Mouse (Mus musculus) cerebellum, adult 2 months (tissue): Measurements from ENCODE around the gene Rora. TPM values are rescaled to one million over a fixed set of nuclear protein-coding genes. Genes with fewer than 3 reads are reported as not detected.
A peak's percentile ranks its signal among the peaks of the same experiment; 100 is the strongest.

Experiments
- DNase-seq, 2 experiments: peaks; one replicate each; pipeline ENCODE4 v3.0.0; 2021
- H3K27ac ChIP-seq: fragments of 200-500 bp; 2 replicates; pipeline ENCODE4 v1.5.1; 2012; ENCODE audit warnings: low read length, control low read depth, inconsistent platforms; ENCODE audit not compliant: insufficient read depth
- H3K27me3 ChIP-seq: fragments of 200-500 bp; 2 replicates; pipeline ENCODE4 v1.6.1; 2012; ENCODE audit warnings: inconsistent platforms, mild to moderate bottlenecking, low read length, moderate library complexity; ENCODE audit not compliant: control insufficient read depth, insufficient read depth
- H3K4me1 ChIP-seq: fragments of 200-500 bp; 2 replicates; pipeline ENCODE4 v1.6.1; 2011; ENCODE audit warnings: low read length; ENCODE audit not compliant: control insufficient read depth, insufficient read depth
- H3K4me3 ChIP-seq: fragments of 200-500 bp; replicated peaks from 2 replicates; pipeline ENCODE3; 2011; ENCODE audit warnings: mild to moderate bottlenecking, low read depth, low read length, control low read depth; ENCODE audit not compliant: insufficient read depth
- CTCF ChIP-seq: fragments of 200-500 bp; IDR thresholded peaks from 2 replicates; pipeline ENCODE4 v1.5.1; 2011; ENCODE audit warnings: low read depth, mild to moderate bottlenecking, control low read depth, low read length, moderate library complexity, borderline replicate concordance; ENCODE audit not compliant: insufficient read depth
- POLR2A ChIP-seq: fragments of 200-500 bp; IDR thresholded peaks from 2 replicates; pipeline ENCODE4 v1.6.1; 2011; ENCODE audit warnings: low read length, control low read depth, borderline replicate concordance; ENCODE audit not compliant: insufficient read depth
- WGBS: fragments of 180-500 bp; shearing (Covaris S2); methylation state at CpG from one replicate; pipeline ENCODE4 v1.1.7; 2018; 5-methylcytosine and 5-hydroxymethylcytosine counted together
- polyA plus RNA-seq: library from polyadenylated mRNA; depleted of rRNA; stranded (reverse); fragments of >200 nt; gene quantifications from 2 replicates; pipeline ENCODE4 v1.2.3, GENCODE M21; 2012

Rora gene
- polyA plus RNA-seq, 1 experiment: 58.4 TPM

DNA sequence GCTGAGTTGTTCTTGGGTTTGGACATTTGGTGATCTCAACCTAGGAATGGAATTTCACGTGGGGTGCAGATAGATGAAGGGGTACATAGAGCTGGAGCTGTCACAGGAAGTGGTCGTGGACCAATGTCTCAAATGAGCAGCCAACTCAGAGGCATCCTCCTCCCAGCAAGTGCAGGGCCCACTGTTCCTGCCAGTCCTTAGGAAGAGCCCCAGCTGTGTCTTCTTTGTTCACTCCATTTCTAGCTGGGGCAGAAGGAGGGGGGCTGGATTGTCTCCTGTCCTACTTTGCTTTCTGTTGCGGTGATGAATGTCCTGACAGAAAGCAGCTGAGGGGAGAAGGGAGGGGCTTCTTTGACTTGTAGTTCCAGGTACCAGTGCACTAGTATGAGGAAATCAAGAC lies 382.7 kb downstream of the Rora start:
- Histone ChIP-seq H3K4me1 (peaks cover 5% of the 10 kb centered on the region; the same call in 1 of the 2 replicates), H3K4me3 (no peak overlapping the region), H3K27ac (no peak overlapping the region), H3K27me3 (no peaks in the 10 kb centered on the region)
- no peak for DNase-seq
- TF ChIP-seq CTCF (no peak), POLR2A (no peak)
- WGBS: 48% methylated on average over 3 of the region's 3 CpGs

GRCm38 (mm10) chr9:69043920-69044613 lies 390.5 kb downstream of the Rora start:
- H3K4me3 ChIP-seq: no peak overlapping the region
- DNase-seq: no peak
- no peaks in the 10 kb centered on the region for H3K4me1 ChIP-seq
- 72% methylated on average over 8 of the region's 8 CpGs for WGBS
- no peaks in the 10 kb centered on the region for H3K27me3 ChIP-seq
- no peak for TF ChIP-seq CTCF
- no peak for TF ChIP-seq POLR2A
- no peak overlapping the region for H3K27ac ChIP-seq

DNA sequence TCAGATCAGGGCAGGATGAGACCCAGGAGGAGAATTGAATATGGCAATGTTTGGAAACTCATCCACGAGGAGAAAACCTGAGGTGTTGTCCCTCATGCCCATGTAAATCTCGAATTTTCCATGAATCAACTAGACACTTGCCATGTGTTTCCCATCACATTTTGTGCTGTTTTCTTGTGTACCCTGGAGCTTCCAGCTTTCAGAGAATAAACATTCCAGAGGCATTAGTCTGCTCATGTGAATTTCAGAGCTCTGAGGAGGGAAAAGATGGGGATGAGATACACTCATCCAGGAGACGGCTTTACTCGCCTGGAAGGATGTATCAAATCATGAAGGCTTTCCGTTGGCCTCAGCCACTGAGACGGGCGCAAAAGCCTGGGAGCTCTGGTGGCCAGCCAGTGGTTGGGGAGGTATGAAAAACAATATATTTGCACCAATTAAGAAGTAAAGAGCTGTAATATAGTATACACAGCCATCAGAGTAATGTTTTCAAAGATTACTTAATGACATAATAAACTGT lies 391.1 kb downstream of the Rora start:
- no peak for DNase-seq
- H3K27ac ChIP-seq: no peak overlapping the region
- no peaks in the 10 kb centered on the region for H3K27me3 ChIP-seq
- 93% methylated on average over 7 of the region's 7 CpGs for WGBS
- no peak for TF ChIP-seq CTCF
- no peak for TF ChIP-seq POLR2A
- no peak overlapping the region for H3K4me3 ChIP-seq
- no peaks in the 10 kb centered on the region for H3K4me1 ChIP-seq

DNA sequence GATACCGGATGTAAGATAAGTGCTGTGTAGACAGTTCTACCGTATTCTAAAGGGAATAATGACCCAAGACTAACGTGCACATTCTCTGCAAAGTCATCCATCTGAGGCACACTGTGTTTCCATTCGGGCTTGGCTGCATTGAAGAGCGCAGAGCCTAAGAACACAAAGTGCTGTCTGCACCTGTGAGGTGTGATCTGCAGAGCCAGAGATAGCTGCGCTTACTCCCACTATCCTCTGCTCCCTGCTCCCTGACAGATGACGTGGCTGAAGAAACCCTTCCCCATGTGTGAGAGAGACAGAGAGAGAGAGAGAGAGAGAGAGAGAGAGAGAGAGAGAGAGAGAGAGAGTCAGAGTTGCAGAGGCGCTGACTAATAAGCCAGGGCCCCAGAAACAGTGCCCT lies 392.3 kb downstream of the Rora start:
- TF ChIP-seq CTCF (no peak), POLR2A (no peak)
- Histone ChIP-seq H3K27me3 (no peaks in the 10 kb centered on the region), H3K27ac (no peak overlapping the region), H3K4me1 (no peaks in the 10 kb centered on the region), H3K4me3 (no peak overlapping the region)
- no peak for DNase-seq
- 96% methylated on average over 8 of the region's 8 CpGs for WGBS

DNA sequence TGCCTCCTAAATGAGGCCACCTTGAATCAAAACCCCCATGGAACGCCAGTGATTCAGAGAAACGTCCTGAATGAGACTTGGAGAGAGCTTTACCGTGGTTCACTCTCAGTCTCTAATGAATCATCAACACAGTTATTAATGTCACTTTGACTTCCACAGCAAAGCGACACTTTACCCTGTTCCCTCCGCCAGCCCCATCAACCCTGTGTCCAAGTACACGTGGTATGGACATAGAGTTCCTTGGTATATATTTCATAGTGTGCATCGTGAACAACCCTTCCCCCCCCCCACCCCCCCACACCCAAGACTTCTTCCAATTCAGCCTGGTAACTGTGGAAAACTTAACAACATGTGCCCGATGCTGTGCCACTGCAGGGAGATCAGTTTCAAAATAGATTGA lies 397.3 kb downstream of the Rora start:
- no peak overlapping the region for H3K27ac ChIP-seq
- DNase-seq: no peak
- no peaks in the 10 kb centered on the region for H3K27me3 ChIP-seq
- WGBS: 85% methylated on average over 8 of the region's 8 CpGs
- no peak overlapping the region for H3K4me3 ChIP-seq
- TF ChIP-seq POLR2A (no peak), CTCF (no peak)
- H3K4me1 ChIP-seq: peaks cover 17% of the 10 kb centered on the region

GRCm38 (mm10) chr9:69051890-69052289 lies 398.3 kb downstream of the Rora start:
- Histone ChIP-seq H3K27me3 (no peaks in the 10 kb centered on the region), H3K4me3 (no peak overlapping the region), H3K27ac (no peak overlapping the region), H3K4me1 (peaks cover 17% of the 10 kb centered on the region)
- TF ChIP-seq POLR2A: no peak
- TF ChIP-seq CTCF: no peak
- WGBS: 66% methylated on average over 5 of the region's 5 CpGs
- DNase-seq: no peak

DNA sequence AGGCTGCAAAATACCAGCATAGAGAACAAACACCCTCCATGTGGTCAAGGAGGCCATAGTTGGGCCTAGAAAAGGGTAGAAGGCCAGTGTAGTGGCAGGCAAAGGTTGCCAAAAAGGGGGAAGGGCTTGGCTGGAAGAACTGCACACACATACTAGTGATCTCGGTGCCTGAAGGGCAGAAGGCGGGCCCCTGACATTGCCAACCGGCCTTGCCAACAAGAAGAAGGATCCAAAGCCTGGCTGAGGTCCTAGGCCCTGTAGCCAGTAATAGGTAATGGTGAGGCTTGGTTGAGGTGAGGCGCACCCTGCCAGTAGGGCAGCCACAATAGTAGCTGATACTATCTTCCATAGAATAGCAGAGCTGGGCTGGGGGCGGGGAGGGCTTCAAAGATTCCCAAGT lies 401.7 kb downstream of the Rora start:
- Histone ChIP-seq H3K27me3 (no peaks in the 10 kb centered on the region), H3K27ac (no peak overlapping the region), H3K4me1 (peaks cover 22% of the 10 kb centered on the region), H3K4me3 (no peak overlapping the region)
- no peak for TF ChIP-seq POLR2A
- TF ChIP-seq CTCF: no peak
- WGBS: 41% methylated on average over 5 of the region's 5 CpGs
- peak; percentile 66 to 82 for DNase-seq

DNA sequence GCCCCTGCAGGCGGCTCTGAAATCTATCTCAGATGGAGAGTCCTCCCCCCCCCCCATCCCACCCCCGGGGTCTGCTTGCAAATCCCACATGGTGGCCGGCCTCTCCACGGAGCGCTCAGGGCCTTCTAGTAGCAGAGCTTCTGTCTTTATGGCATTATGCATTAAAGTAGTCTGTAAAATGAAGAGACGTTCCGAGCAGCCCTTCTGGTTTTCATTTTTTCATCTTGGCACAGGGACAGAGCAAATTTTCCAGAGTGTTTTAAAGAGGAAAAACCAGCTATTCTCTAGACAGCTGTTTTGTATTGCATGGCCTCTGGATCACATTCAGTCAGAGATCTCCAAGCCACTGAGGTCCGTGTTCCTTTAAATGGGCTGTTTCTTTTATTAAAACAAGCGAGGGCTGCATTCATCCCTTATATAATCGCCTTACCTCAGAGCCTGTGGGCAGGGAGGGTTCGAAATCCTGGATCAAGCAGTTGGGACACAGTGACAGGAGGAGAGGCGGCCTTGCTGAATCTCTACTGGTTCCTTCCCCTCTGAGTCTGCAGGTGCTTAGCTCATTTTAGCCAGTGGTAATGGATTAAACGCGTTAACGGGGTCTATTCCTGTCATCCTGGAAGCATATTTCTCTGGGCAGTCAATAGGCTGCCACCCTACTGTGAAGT lies 417.7 kb downstream of the Rora start:
- Histone ChIP-seq H3K27me3 (no peaks in the 10 kb centered on the region), H3K27ac (peak overlapping the region; percentile 8; the same call in 1 of the 2 replicates), H3K4me3 (no peak overlapping the region), H3K4me1 (peaks cover 13% of the 10 kb centered on the region)
- 30% methylated on average over 15 of the region's 15 CpGs for WGBS
- TF ChIP-seq POLR2A: no peak
- DNase-seq: peak; percentile 45 to 69
